ENCODE assay signal across 15 mouse cellular contexts in genomic region chr2:50294084-50294483, GRCm38 (mm10). TPM values are rescaled to one million over a fixed set of nuclear protein-coding genes. Genes with fewer than 3 reads are reported as not detected.
A peak's percentile ranks its signal among the peaks of the same experiment; 100 is the strongest.
DNase-seq lines count a peak whose midpoint lies in the region; ATAC-seq and TF ChIP-seq lines count a peak whose summit lies in the region.
"Had no signal": no experiment of that assay in that cellular context is flagged by ENCODE, and none has a peak within 500 bp of the region (broad histone marks: within the 10 kb centered on the region; RNA-seq: fewer than 3 reads in every experiment).

No protein-coding gene starts in this region.

- no peak overlapping the region for H3K27ac ChIP-seq in lung, embryonic 15.5 days
- H3K27ac ChIP-seq in embryonic facial prominence, embryonic 14.5 days (replicated peaks; ENCODE audit: low read depth, low read length): no peak overlapping the region
- H3K27ac ChIP-seq in liver, postnatal 0 days (ENCODE audit: low read depth): peak overlapping the region; percentile 64
- no peak overlapping the region for H3K27ac ChIP-seq in kidney, embryonic 16.5 days (ENCODE audit: low read length)
- H3K27ac ChIP-seq: forebrain, embryonic 15.5 days; stomach, postnatal 0 days had no signal

- H3K9ac ChIP-seq in lung, embryonic 15.5 days: no peak overlapping the region
- no peak overlapping the region for H3K9ac ChIP-seq in embryonic facial prominence, embryonic 14.5 days (ENCODE audit: low read depth, low read length)
- H3K9ac ChIP-seq in liver, postnatal 0 days (replicated peaks): no peak overlapping the region
- H3K9ac ChIP-seq in kidney, embryonic 16.5 days (replicated peaks; ENCODE audit: low read length): no peak overlapping the region
- H3K9ac ChIP-seq: forebrain, embryonic 15.5 days had no signal

- DNase-seq in heart, adult 8-10 months (ENCODE audit: low spot score): peak; percentile 21
- DNase-seq in heart, postnatal 4 days: no peak
- DNase-seq in lung, postnatal 36 days: no peak
- DNase-seq in embryonic facial prominence, embryonic 14.5 days (ENCODE audit: low spot score): no peak
- no peak for DNase-seq in liver, postnatal 0 days
- DNase-seq in kidney, adult 18-20 months: no peak
- DNase-seq: adrenal gland, postnatal 36 days; cerebellum, adult 11-12 months; gastrocnemius, postnatal 10 days; lung, postnatal 4 days had no signal

- no peak for TF ChIP-seq CTCF in liver, postnatal 0 days (IDR thresholded peaks at IDR 0.05; ENCODE audit: low read depth)

- ATAC-seq in lung, embryonic 15.5 days (ENCODE audit: borderline replicate concordance, extremely low read depth, low FRiP score, low TSS enrichment): no peak
- no peak for ATAC-seq in embryonic facial prominence, embryonic 14.5 days (ENCODE audit: low read depth)
- ATAC-seq in liver, postnatal 0 days: peak; percentile 18
- ATAC-seq in kidney, embryonic 16.5 days (ENCODE audit: low FRiP score, low TSS enrichment): no peak
- ATAC-seq: forebrain, embryonic 15.5 days; intestine, postnatal 0 days had no signal

- peaks cover 19% of the 10 kb centered on the region for H3K4me1 ChIP-seq in lung, embryonic 15.5 days
- H3K4me1 ChIP-seq in embryonic facial prominence, embryonic 14.5 days (ENCODE audit: control insufficient read depth, insufficient read depth, low read length): peaks cover 18% of the 10 kb centered on the region
- peaks cover 24% of the 10 kb centered on the region for H3K4me1 ChIP-seq in liver, postnatal 0 days (ENCODE audit: insufficient read depth)
- peaks cover 22% of the 10 kb centered on the region for H3K4me1 ChIP-seq in kidney, embryonic 16.5 days (ENCODE audit: insufficient read depth, low read length)

- H3K4me3 ChIP-seq in lung, embryonic 15.5 days: no peak overlapping the region
- H3K4me3 ChIP-seq in embryonic facial prominence, embryonic 14.5 days (ENCODE audit: low read depth, low read length): no peak overlapping the region; the same call in 1 of the 2 replicates
- H3K4me3 ChIP-seq in liver, postnatal 0 days (ENCODE audit: low read depth, low read length): no peak overlapping the region
- H3K4me3 ChIP-seq in kidney, embryonic 16.5 days (ENCODE audit: low read length): no peak overlapping the region

- 0 out of 2 replicates have a peak overlapping the region, but pooled peaks have one; percentile 1 for H3K4me2 ChIP-seq in lung, embryonic 15.5 days
- peak overlapping the region; percentile 79; the same call in 1 of the 2 replicates for H3K4me2 ChIP-seq in embryonic facial prominence, embryonic 14.5 days (ENCODE audit: low read depth, low read length)
- peak overlapping the region; percentile 78 for H3K4me2 ChIP-seq in liver, postnatal 0 days (ENCODE audit: low read depth, low read length)
- no peak overlapping the region for H3K4me2 ChIP-seq in kidney, embryonic 16.5 days (replicated peaks; ENCODE audit: low read depth, low read length)

- peaks cover 19% of the 10 kb centered on the region for H3K36me3 ChIP-seq in lung, embryonic 15.5 days
- H3K36me3 ChIP-seq in embryonic facial prominence, embryonic 14.5 days (ENCODE audit: control insufficient read depth, insufficient read depth, low read length): peaks cover 26% of the 10 kb centered on the region
- peaks cover 22% of the 10 kb centered on the region for H3K36me3 ChIP-seq in liver, postnatal 0 days (replicated peaks; ENCODE audit: insufficient read depth, low read length)
- H3K36me3 ChIP-seq in kidney, embryonic 16.5 days (ENCODE audit: insufficient read depth, low read length): peaks cover 18% of the 10 kb centered on the region

- 74% methylated on average over 2 of the region's 2 CpGs for WGBS in lung, embryonic 15.5 days
- 76% methylated on average over 2 of the region's 2 CpGs for WGBS in embryonic facial prominence, embryonic 14.5 days
- WGBS in liver, postnatal 0 days (ENCODE audit: insufficient replicate concordance): 43% methylated on average over 2 of the region's 2 CpGs
- WGBS in kidney, embryonic 16.5 days: 86% methylated on average over 2 of the region's 2 CpGs

- H3K27me3 ChIP-seq in lung, embryonic 15.5 days: no peaks in the 10 kb centered on the region
- H3K27me3 ChIP-seq in embryonic facial prominence, embryonic 14.5 days (replicated peaks; ENCODE audit: control insufficient read depth, insufficient read depth, low read length): no peaks in the 10 kb centered on the region
- H3K27me3 ChIP-seq in liver, postnatal 0 days (ENCODE audit: insufficient read depth, low read length): no peaks in the 10 kb centered on the region
- H3K27me3 ChIP-seq in kidney, embryonic 16.5 days (ENCODE audit: insufficient read depth, low read length): no peaks in the 10 kb centered on the region
- H3K27me3 ChIP-seq: forebrain, embryonic 15.5 days had no signal

- H3K9me3 ChIP-seq in lung, embryonic 15.5 days: no peaks in the 10 kb centered on the region
- no peaks in the 10 kb centered on the region for H3K9me3 ChIP-seq in embryonic facial prominence, embryonic 14.5 days (ENCODE audit: control insufficient read depth, low read length)
- H3K9me3 ChIP-seq in liver, postnatal 0 days (ENCODE audit: low read length): no peaks in the 10 kb centered on the region
- H3K9me3 ChIP-seq in kidney, embryonic 16.5 days (ENCODE audit: low read length): no peaks in the 10 kb centered on the region
- H3K9me3 ChIP-seq: forebrain, embryonic 15.5 days had no signal

- 0 out of 2 replicates have a peak, but pooled peaks have one; percentile 10 for TF ChIP-seq EP300 in liver, postnatal 0 days (IDR thresholded peaks at IDR 0.05; ENCODE audit: low read depth)

RNA-seq across cellular contexts. Expression of gene Mmadhc, which starts 2.5 kb away (rescaled TPM):
- 100 to 1,000 TPM; 150 to 168 (median 159) TPM for total RNA-seq in heart, adult 8-10 months (2022)
- 100 to 1,000 TPM; 133 to 135 TPM for total RNA-seq in heart, postnatal 4 days (2021)
- polyA plus RNA-seq in lung, embryonic 15.5 days (2015; fragmentation: Nextera tagmentation; extraction: Ambion mirVana): 161 and 165 TPM in 2 replicates
- polyA plus RNA-seq in embryonic facial prominence, embryonic 14.5 days (2014; fragmentation: Nextera tagmentation; extraction: Ambion mirVana): 160 and 172 TPM in 2 replicates
- 88.3 and 90.6 TPM in 2 replicates for polyA plus RNA-seq in liver, postnatal 0 days (2015; fragmentation: Nextera tagmentation; extraction: Ambion mirVana)
- 166 and 172 TPM in 2 replicates for polyA plus RNA-seq in kidney, embryonic 16.5 days (2015; fragmentation: Nextera tagmentation; extraction: Ambion mirVana)
